In genomic region chr5:144070064-144070463, GRCm38 (mm10) we compare ENCODE assay signal across 20 mouse cellular contexts. TPM values are rescaled to one million over a fixed set of nuclear protein-coding genes. Genes with fewer than 3 reads are reported as not detected.
"Had no signal": no experiment of that assay in that cellular context is flagged by ENCODE, and none has a peak within 500 bp of the region (broad histone marks: within the 10 kb centered on the region; RNA-seq: fewer than 3 reads in every experiment).

No protein-coding gene starts in this region.

- H3K4me3 ChIP-seq: neural tube, embryonic 12.5 days; neural tube, embryonic 13.5 days; neural tube, embryonic 15.5 days; stomach, embryonic 15.5 days had no signal

- H3K4me1 ChIP-seq: neural tube, embryonic 12.5 days; neural tube, embryonic 13.5 days; neural tube, embryonic 15.5 days; stomach, embryonic 15.5 days had no signal

- H3K27ac ChIP-seq: neural tube, embryonic 12.5 days; neural tube, embryonic 13.5 days; neural tube, embryonic 15.5 days; stomach, embryonic 15.5 days had no signal

- H3K9me3 ChIP-seq: neural tube, embryonic 12.5 days; neural tube, embryonic 13.5 days; neural tube, embryonic 15.5 days; stomach, embryonic 15.5 days had no signal

- H3K36me3 ChIP-seq: neural tube, embryonic 12.5 days; neural tube, embryonic 13.5 days; neural tube, embryonic 15.5 days; stomach, embryonic 15.5 days had no signal

- H3K27me3 ChIP-seq: neural tube, embryonic 12.5 days; neural tube, embryonic 13.5 days; neural tube, embryonic 15.5 days; stomach, embryonic 15.5 days had no signal

- H3K9ac ChIP-seq: neural tube, embryonic 12.5 days; neural tube, embryonic 13.5 days; neural tube, embryonic 15.5 days; stomach, embryonic 15.5 days had no signal

- DNase-seq: retina, postnatal 1 day; right cerebral cortex, adult 18-20 months; right cerebral cortex, postnatal 14 days; right cerebral cortex, postnatal 25 days; right cerebral cortex, postnatal 4 days; spleen, adult 18-20 months; thymus, adult 18-20 months; thymus, adult 2 months; thymus, postnatal 14 days; thymus, postnatal 25 days; thymus, postnatal 36 days; thymus, postnatal 4 days had no signal

- H3K4me2 ChIP-seq: neural tube, embryonic 12.5 days; neural tube, embryonic 13.5 days; neural tube, embryonic 15.5 days; stomach, embryonic 15.5 days had no signal

RNA-seq across cellular contexts. Expression of gene Ocm, which starts 43.6 kb away (rescaled TPM):
- polyA plus RNA-seq: neural tube, embryonic 13.5 days; neural tube, embryonic 14.5 days; neural tube, embryonic 15.5 days; spleen, adult 2 months; stomach, embryonic 15.5 days; testis, adult 2 months; thymus, adult 2 months; urinary bladder, adult 2 months had no signal
